In the genomic region with DNA sequence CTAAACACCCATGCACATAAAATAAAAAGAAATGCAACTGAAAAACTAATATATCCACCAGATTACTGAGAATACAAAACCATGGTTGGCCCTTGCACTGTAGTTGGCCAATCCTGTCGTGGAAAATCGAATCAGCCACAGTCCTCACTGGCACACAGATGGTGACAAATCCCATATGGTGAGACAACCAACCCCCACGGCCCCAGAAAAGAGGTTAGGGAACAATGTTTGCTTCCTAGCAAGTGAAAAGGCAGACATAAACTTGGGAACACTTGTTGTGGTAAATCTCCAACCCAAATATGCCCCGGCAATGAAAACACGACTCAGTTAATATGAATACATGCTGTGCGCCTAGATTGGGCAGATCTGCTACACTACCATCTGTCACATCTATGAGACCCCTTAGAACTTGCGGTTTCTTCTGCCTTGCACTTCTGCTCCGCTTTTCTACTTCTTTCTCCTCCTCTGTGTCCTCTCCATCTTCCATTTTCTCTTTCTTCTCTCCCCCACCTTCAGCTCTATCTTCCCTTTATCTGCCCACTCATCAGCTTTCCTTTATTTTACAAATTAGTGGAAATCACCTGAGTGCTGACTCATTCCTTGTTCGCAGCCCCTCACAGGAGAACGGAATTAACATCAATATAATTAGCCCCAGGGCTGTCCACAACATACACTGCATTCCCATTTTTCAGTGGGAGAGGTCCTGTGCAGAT, we compare ENCODE assay signal across 15 mouse cellular contexts. TPM values are rescaled to one million over a fixed set of nuclear protein-coding genes. Genes with fewer than 3 reads are reported as not detected.
DNase-seq lines count a peak whose midpoint lies in the region; ATAC-seq and TF ChIP-seq lines count a peak whose summit lies in the region.
"Had no signal": no experiment of that assay in that cellular context is flagged by ENCODE, and none has a peak within 500 bp of the region (broad histone marks: within the 10 kb centered on the region; RNA-seq: fewer than 3 reads in every experiment).

No protein-coding gene starts in this region.

- no peak for TF ChIP-seq EP300 in stomach, postnatal 0 days (optimal IDR thresholded peaks at IDR 0.05)

- H3K4me2 ChIP-seq in midbrain, postnatal 0 days (ENCODE audit: low read depth, low read length, poor library complexity, severe bottlenecking), result no peak overlapping the region
- no peak overlapping the region; the same call in 1 of the 2 replicates for H3K4me2 ChIP-seq in midbrain, embryonic 16.5 days (ENCODE audit: low read length)
- H3K4me2 ChIP-seq in intestine, embryonic 14.5 days (ENCODE audit: low read length), result peak overlapping the region; percentile 23; the same call in 1 of the 2 replicates
- H3K4me2 ChIP-seq in stomach, postnatal 0 days (replicated peaks; ENCODE audit: low read depth), result peak overlapping the region; percentile 12; the same call in 1 of the 2 replicates
- H3K4me2 ChIP-seq: embryonic facial prominence, embryonic 13.5 days had no signal

- H3K27ac ChIP-seq in midbrain, postnatal 0 days (ENCODE audit: low read depth, low read length), result no peak overlapping the region
- no peak overlapping the region for H3K27ac ChIP-seq in midbrain, embryonic 16.5 days (ENCODE audit: low read length)
- H3K27ac ChIP-seq in intestine, embryonic 14.5 days (ENCODE audit: low read depth), result no peak overlapping the region
- H3K27ac ChIP-seq in stomach, postnatal 0 days (replicated peaks), result no peak overlapping the region
- H3K27ac ChIP-seq: embryonic facial prominence, embryonic 13.5 days had no signal

- H3K9ac ChIP-seq in midbrain, postnatal 0 days (replicated peaks; ENCODE audit: low read length, poor library complexity, severe bottlenecking), result no peak overlapping the region
- no peak overlapping the region for H3K9ac ChIP-seq in midbrain, embryonic 16.5 days (ENCODE audit: low read depth, low read length)
- H3K9ac ChIP-seq in intestine, embryonic 14.5 days (ENCODE audit: low read length), result no peak overlapping the region
- no peak overlapping the region for H3K9ac ChIP-seq in stomach, postnatal 0 days (ENCODE audit: low read length)
- H3K9ac ChIP-seq: embryonic facial prominence, embryonic 13.5 days; liver, postnatal 0 days had no signal

- peak; percentile 44 for DNase-seq in heart, adult 11 months
- no peak for DNase-seq in heart, postnatal 4 days
- DNase-seq in midbrain, postnatal 0 days (ENCODE audit: low spot score), result peak; percentile 21
- no peak for DNase-seq in intestine, embryonic 14.5 days (ENCODE audit: low spot score)
- no peak for DNase-seq in stomach, postnatal 0 days (ENCODE audit: low spot score)
- DNase-seq in liver, result no peak
- DNase-seq in right cerebral cortex, adult 2 months (ENCODE audit: low spot score in 2 of 2), result no peak
- DNase-seq: adrenal gland, adult 8-10 months; liver, postnatal 0 days; right cerebral cortex, postnatal 14 days had no signal

- no peak overlapping the region for H3K4me3 ChIP-seq in midbrain, postnatal 0 days (ENCODE audit: low read depth, low read length)
- no peak overlapping the region for H3K4me3 ChIP-seq in midbrain, embryonic 16.5 days (ENCODE audit: low read depth, low read length)
- no peak overlapping the region for H3K4me3 ChIP-seq in intestine, embryonic 14.5 days (ENCODE audit: low read depth, low read length)
- H3K4me3 ChIP-seq in stomach, postnatal 0 days (ENCODE audit: low read depth, low read length), result no peak overlapping the region
- H3K4me3 ChIP-seq: embryonic facial prominence, embryonic 13.5 days had no signal

- no peak for TF ChIP-seq CTCF in midbrain, postnatal 0 days (IDR thresholded peaks at IDR 0.05)
- TF ChIP-seq CTCF in stomach, postnatal 0 days (IDR thresholded peaks at IDR 0.05; ENCODE audit: low read depth), result no peak

- ATAC-seq in midbrain, postnatal 0 days (ENCODE audit: low FRiP score), result no peak
- no peak for ATAC-seq in midbrain, embryonic 16.5 days
- ATAC-seq in intestine, embryonic 14.5 days (replicated peaks; ENCODE audit: low FRiP score, low TSS enrichment, low read depth), result no peak
- ATAC-seq in stomach, postnatal 0 days (ENCODE audit: low FRiP score, low TSS enrichment), result no peak
- ATAC-seq: liver, postnatal 0 days had no signal

- no peaks in the 10 kb centered on the region for H3K36me3 ChIP-seq in midbrain, postnatal 0 days (ENCODE audit: insufficient read depth, low read length)
- H3K36me3 ChIP-seq in midbrain, embryonic 16.5 days (ENCODE audit: control insufficient read depth, insufficient read depth, low read length), result no peaks in the 10 kb centered on the region
- H3K36me3 ChIP-seq in intestine, embryonic 14.5 days (ENCODE audit: control insufficient read depth, insufficient read depth, low read length), result no peaks in the 10 kb centered on the region
- H3K36me3 ChIP-seq in stomach, postnatal 0 days (ENCODE audit: control insufficient read depth, insufficient read depth, low read length), result no peaks in the 10 kb centered on the region
- H3K36me3 ChIP-seq: embryonic facial prominence, embryonic 13.5 days had no signal

- 64% methylated on average over 10 of the region's 10 CpGs for WGBS in midbrain, postnatal 0 days
- WGBS in midbrain, embryonic 16.5 days, result 58% methylated on average over 10 of the region's 10 CpGs
- WGBS in intestine, embryonic 14.5 days, result 68% methylated on average over 10 of the region's 10 CpGs
- 66% methylated on average over 10 of the region's 10 CpGs for WGBS in stomach, postnatal 0 days

- H3K4me1 ChIP-seq in midbrain, postnatal 0 days (ENCODE audit: insufficient read depth, low read length), result no peaks in the 10 kb centered on the region
- 0 out of 2 replicates have a peak, but pooled peaks cover 3% of the 10 kb centered on the region for H3K4me1 ChIP-seq in midbrain, embryonic 16.5 days (ENCODE audit: control insufficient read depth, insufficient read depth, low read length)
- H3K4me1 ChIP-seq in intestine, embryonic 14.5 days (replicated peaks; ENCODE audit: control insufficient read depth, insufficient read depth, low read length), result peaks cover 7% of the 10 kb centered on the region; the same call in 1 of the 2 replicates
- H3K4me1 ChIP-seq in stomach, postnatal 0 days (replicated peaks; ENCODE audit: control insufficient read depth, insufficient read depth), result no peaks in the 10 kb centered on the region

- no peaks in the 10 kb centered on the region for H3K27me3 ChIP-seq in midbrain, postnatal 0 days (ENCODE audit: insufficient read depth, low read length)
- no peaks in the 10 kb centered on the region for H3K27me3 ChIP-seq in midbrain, embryonic 16.5 days (ENCODE audit: control insufficient read depth, insufficient read depth, low read depth, low read length)
- H3K27me3 ChIP-seq in intestine, embryonic 14.5 days (replicated peaks; ENCODE audit: control insufficient read depth, insufficient read depth, low read length), result no peaks in the 10 kb centered on the region
- no peaks in the 10 kb centered on the region for H3K27me3 ChIP-seq in stomach, postnatal 0 days (ENCODE audit: control insufficient read depth, insufficient read depth, low read length)
- H3K27me3 ChIP-seq: CH12.LX; embryonic facial prominence, embryonic 13.5 days had no signal

- no peaks in the 10 kb centered on the region for H3K9me3 ChIP-seq in midbrain, postnatal 0 days (ENCODE audit: low read length)
- no peaks in the 10 kb centered on the region for H3K9me3 ChIP-seq in midbrain, embryonic 16.5 days (replicated peaks; ENCODE audit: control insufficient read depth, low read length, poor library complexity, severe bottlenecking)
- H3K9me3 ChIP-seq in intestine, embryonic 14.5 days (ENCODE audit: control insufficient read depth, low read length), result no peaks in the 10 kb centered on the region
- H3K9me3 ChIP-seq in stomach, postnatal 0 days (ENCODE audit: control insufficient read depth, low read length), result no peaks in the 10 kb centered on the region
- H3K9me3 ChIP-seq: embryonic facial prominence, embryonic 13.5 days had no signal

RNA-seq across cellular contexts. Expression of a gene that starts 5.1 kb away (rescaled TPM):
- not detected for total RNA-seq in heart, postnatal 4 days (2021)
- 0.57 and 0.60 TPM in 2 replicates for total RNA-seq in midbrain, postnatal 0 days (2014; rRNA removed)
- 0.20 and 0.47 TPM in 2 replicates for polyA plus RNA-seq in midbrain, postnatal 0 days (2015; fragmentation: Nextera tagmentation; extraction: Ambion mirVana)
- polyA plus RNA-seq in midbrain, embryonic 16.5 days (2015; fragmentation: Nextera tagmentation; extraction: Ambion mirVana), result 0.17 and 0.48 TPM in 2 replicates
- not detected in 2 replicates for polyA plus RNA-seq in intestine, embryonic 14.5 days (2014; fragmentation: Nextera tagmentation; extraction: Ambion mirVana)
- not detected in 2 replicates for polyA plus RNA-seq in stomach, postnatal 0 days (2015; fragmentation: Nextera tagmentation; extraction: Ambion mirVana)
- total RNA-seq: CH12.LX; monocyte, adult 5-6 weeks had no signal
- polyA plus RNA-seq: embryonic facial prominence, embryonic 13.5 days; liver, postnatal 0 days; thymus, postnatal 0 days had no signal

RNA-seq across cellular contexts. Expression of a gene that starts 51.6 kb away (rescaled TPM):
- total RNA-seq in heart, postnatal 4 days (2021), result 10 to 100 TPM; 81.0 to 94.0 TPM
- total RNA-seq in midbrain, postnatal 0 days (2014; rRNA removed), result 267 and 406 TPM in 2 replicates
- 215 and 217 TPM in 2 replicates for polyA plus RNA-seq in midbrain, postnatal 0 days (2015; fragmentation: Nextera tagmentation; extraction: Ambion mirVana)
- 192 and 204 TPM in 2 replicates for polyA plus RNA-seq in midbrain, embryonic 16.5 days (2015; fragmentation: Nextera tagmentation; extraction: Ambion mirVana)
- polyA plus RNA-seq in intestine, embryonic 14.5 days (2014; fragmentation: Nextera tagmentation; extraction: Ambion mirVana), result 232 and 240 TPM in 2 replicates
- 163 and 169 TPM in 2 replicates for polyA plus RNA-seq in stomach, postnatal 0 days (2015; fragmentation: Nextera tagmentation; extraction: Ambion mirVana)

Comparison
In these comparisons a context has a peak if more than half of its experiments do, and no peak if none do; other contexts are left out.
1. DNase-seq: peak in heart, adult 11 months (single experiment) and midbrain, postnatal 0 days (single experiment); none in heart, postnatal 4 days (single experiment), intestine, embryonic 14.5 days (single experiment), stomach, postnatal 0 days (single experiment), liver (single experiment) and right cerebral cortex, adult 2 months (0 of 2).
2. H3K4me2 ChIP-seq: peak in intestine, embryonic 14.5 days (single experiment) and stomach, postnatal 0 days (single experiment); none in midbrain, postnatal 0 days (single experiment) and midbrain, embryonic 16.5 days (single experiment).